In the genomic region with DNA sequence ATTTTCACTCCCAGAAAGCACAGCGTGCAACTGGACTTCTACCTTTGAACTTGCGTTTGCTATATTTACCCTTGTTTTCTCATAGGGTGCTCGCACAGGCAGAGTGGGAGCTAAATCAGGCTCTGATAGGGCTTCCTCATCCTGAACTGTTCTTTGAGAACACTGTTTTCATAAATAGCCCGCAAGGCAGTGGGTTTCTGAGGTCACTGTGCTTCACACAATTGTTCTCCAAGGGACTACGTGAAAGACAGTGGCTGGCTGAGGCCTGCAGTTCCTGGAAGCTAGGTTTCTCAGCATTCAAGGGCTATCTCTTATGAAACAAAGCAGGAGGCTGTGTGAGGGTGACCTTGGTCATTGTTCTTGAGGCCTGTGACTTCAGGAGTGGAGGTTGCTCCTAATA, we compare ENCODE assay signal across 10 mouse cellular contexts.
A peak's percentile ranks its signal among the peaks of the same experiment; 100 is the strongest.
DNase-seq lines count a peak whose midpoint lies in the region; ATAC-seq and TF ChIP-seq lines count a peak whose summit lies in the region.
"Had no signal": no experiment of that assay in that cellular context is flagged by ENCODE, and none has a peak within 500 bp of the region (broad histone marks: within the 10 kb centered on the region; RNA-seq: fewer than 3 reads in every experiment).

No protein-coding gene starts in this region.

- peak overlapping the region; percentile 13; the same call in 1 of the 2 replicates for H3K27ac ChIP-seq in liver, adult 2 months (replicated peaks; ENCODE audit: insufficient read depth, low read depth, low read length)
- H3K27ac ChIP-seq in liver, embryonic 12.5 days = no peak overlapping the region
- H3K27ac ChIP-seq in heart, embryonic 14.5 days (replicated peaks in 1 of 2; ENCODE audit: control insufficient read depth in 1 of 2, insufficient read depth in 1 of 2, low read depth in 2 of 2, low read length in 2 of 2) = peak overlapping the region; percentile 91 to 97
- no peak overlapping the region for H3K27ac ChIP-seq in stomach, postnatal 0 days (replicated peaks)
- no peak overlapping the region for H3K27ac ChIP-seq in midbrain, embryonic 15.5 days
- H3K27ac ChIP-seq: embryonic facial prominence, embryonic 10.5 days had no signal

- no peaks in the 10 kb centered on the region for H3K9me3 ChIP-seq in liver, embryonic 12.5 days (replicated peaks)
- H3K9me3 ChIP-seq in heart, embryonic 14.5 days (ENCODE audit: control insufficient read depth, low read length) = no peaks in the 10 kb centered on the region
- no peaks in the 10 kb centered on the region for H3K9me3 ChIP-seq in stomach, postnatal 0 days (ENCODE audit: control insufficient read depth, low read length)
- H3K9me3 ChIP-seq in midbrain, embryonic 15.5 days = no peaks in the 10 kb centered on the region
- H3K9me3 ChIP-seq: embryonic facial prominence, embryonic 10.5 days; megakaryocyte, embryonic 14.5 days had no signal

- DNase-seq in liver, adult 2 months (ENCODE audit: extremely low read depth, low read depth, low spot score) = peak; percentile 80
- peak; percentile 18 for DNase-seq in kidney, postnatal 14 days
- peak; percentile 19 for DNase-seq in stomach, postnatal 0 days (ENCODE audit: low spot score)
- no peak for DNase-seq in cerebellum, postnatal 36 days

- H3K79me2 ChIP-seq in liver, adult 2 months (ENCODE audit: control insufficient read depth, insufficient read depth, low read length) = no peaks in the 10 kb centered on the region

- TF ChIP-seq CTCF in liver, adult 2 months (IDR thresholded peaks at IDR 0.05; ENCODE audit: low read depth, low read length) = no peak
- no peak for TF ChIP-seq CTCF in stomach, postnatal 0 days (IDR thresholded peaks at IDR 0.05; ENCODE audit: low read depth)

- no peak overlapping the region for H3K9ac ChIP-seq in liver, adult 2 months (ENCODE audit: low read depth, low read length)
- H3K9ac ChIP-seq in liver, embryonic 12.5 days = no peak overlapping the region
- no peak overlapping the region for H3K9ac ChIP-seq in heart, embryonic 14.5 days (ENCODE audit: low read length)
- no peak overlapping the region for H3K9ac ChIP-seq in stomach, postnatal 0 days (ENCODE audit: low read length)
- no peak overlapping the region for H3K9ac ChIP-seq in midbrain, embryonic 15.5 days

- 25% methylated on average over 5 of the region's 5 CpGs for WGBS in liver, adult 2 months
- WGBS in liver, embryonic 12.5 days (ENCODE audit: insufficient replicate concordance) = 50% methylated on average over 5 of the region's 5 CpGs
- 13% methylated on average over 5 of the region's 5 CpGs for WGBS in heart, embryonic 14.5 days
- WGBS in stomach, postnatal 0 days = 69% methylated on average over 5 of the region's 5 CpGs
- WGBS in midbrain, embryonic 15.5 days = 80% methylated on average over 5 of the region's 5 CpGs

- no peak overlapping the region for H3K4me2 ChIP-seq in liver, embryonic 12.5 days
- H3K4me2 ChIP-seq in heart, embryonic 14.5 days (ENCODE audit: low read length) = no peak overlapping the region
- no peak overlapping the region for H3K4me2 ChIP-seq in stomach, postnatal 0 days (replicated peaks; ENCODE audit: low read depth)
- H3K4me2 ChIP-seq in midbrain, embryonic 15.5 days = no peak overlapping the region

- no peaks in the 10 kb centered on the region for H3K36me3 ChIP-seq in liver, adult 2 months (ENCODE audit: control insufficient read depth, insufficient read depth, low read length)
- H3K36me3 ChIP-seq in liver, embryonic 12.5 days = no peaks in the 10 kb centered on the region
- H3K36me3 ChIP-seq in heart, embryonic 14.5 days (ENCODE audit: control insufficient read depth, insufficient read depth, low read length) = no peaks in the 10 kb centered on the region
- no peaks in the 10 kb centered on the region for H3K36me3 ChIP-seq in stomach, postnatal 0 days (ENCODE audit: control insufficient read depth, insufficient read depth, low read length)
- H3K36me3 ChIP-seq in midbrain, embryonic 15.5 days (replicated peaks) = no peaks in the 10 kb centered on the region
- H3K36me3 ChIP-seq: embryonic facial prominence, embryonic 10.5 days had no signal

- no peak for TF ChIP-seq POLR2A in liver, adult 2 months (IDR thresholded peaks at IDR 0.05; ENCODE audit: extremely low read depth, insufficient read depth, low read length)

- ATAC-seq in liver, embryonic 12.5 days = no peak
- ATAC-seq in heart, embryonic 14.5 days (ENCODE audit: insufficient number of reproducible peaks, insufficient read depth, low FRiP score, low read depth) = peak; percentile 76
- 0 out of 2 replicates have a peak, but pooled peaks have one; percentile 49 for ATAC-seq in stomach, postnatal 0 days (ENCODE audit: low FRiP score, low TSS enrichment)
- ATAC-seq in erythroblast, adult 5-6 weeks (replicated peaks; ENCODE audit: low FRiP score, poor library complexity, severe bottlenecking) = no peak
- no peak for ATAC-seq in midbrain, embryonic 15.5 days (replicated peaks)

- no peak overlapping the region for H3K4me3 ChIP-seq in liver, adult 2 months (ENCODE audit: insufficient read depth, low read depth, low read length)
- no peak overlapping the region for H3K4me3 ChIP-seq in liver, embryonic 12.5 days
- H3K4me3 ChIP-seq in heart, embryonic 14.5 days (ENCODE audit: control insufficient read depth in 1 of 2, insufficient read depth in 1 of 2, low read depth in 1 of 2, low read length in 2 of 2) = no peak overlapping the region
- H3K4me3 ChIP-seq in stomach, postnatal 0 days (ENCODE audit: low read depth, low read length) = no peak overlapping the region
- no peak overlapping the region for H3K4me3 ChIP-seq in midbrain, embryonic 15.5 days
- H3K4me3 ChIP-seq: embryonic facial prominence, embryonic 10.5 days; megakaryocyte, embryonic 14.5 days had no signal

- H3K4me1 ChIP-seq in liver, adult 2 months (ENCODE audit: control insufficient read depth, insufficient read depth, low read length) = peaks cover 4% of the 10 kb centered on the region
- H3K4me1 ChIP-seq in liver, embryonic 12.5 days = no peaks in the 10 kb centered on the region
- peaks cover 4 to 30% of the 10 kb centered on the region in 2 experiments for H3K4me1 ChIP-seq in heart, embryonic 14.5 days (ENCODE audit: control insufficient read depth in 2 of 2, insufficient read depth in 2 of 2, low read length in 2 of 2)
- H3K4me1 ChIP-seq in stomach, postnatal 0 days (replicated peaks; ENCODE audit: control insufficient read depth, insufficient read depth) = no peaks in the 10 kb centered on the region
- no peaks in the 10 kb centered on the region for H3K4me1 ChIP-seq in midbrain, embryonic 15.5 days

- no peak for TF ChIP-seq EP300 in stomach, postnatal 0 days (optimal IDR thresholded peaks at IDR 0.05)

- no peaks in the 10 kb centered on the region for H3K27me3 ChIP-seq in liver, adult 2 months (ENCODE audit: control insufficient read depth, insufficient read depth, low read length)
- no peaks in the 10 kb centered on the region for H3K27me3 ChIP-seq in liver, embryonic 12.5 days (replicated peaks)
- no peaks in the 10 kb centered on the region for H3K27me3 ChIP-seq in heart, embryonic 14.5 days (ENCODE audit: control insufficient read depth, insufficient read depth, low read length)
- H3K27me3 ChIP-seq in stomach, postnatal 0 days (ENCODE audit: control insufficient read depth, insufficient read depth, low read length) = no peaks in the 10 kb centered on the region
- H3K27me3 ChIP-seq in midbrain, embryonic 15.5 days (replicated peaks) = no peaks in the 10 kb centered on the region
- H3K27me3 ChIP-seq: megakaryocyte, embryonic 14.5 days had no signal

Comparison
In these comparisons a context has a peak if more than half of its experiments do, and no peak if none do; other contexts are left out.
1. H3K27ac ChIP-seq: peak in liver, adult 2 months (single experiment) and heart, embryonic 14.5 days (2 of 2); none in liver, embryonic 12.5 days (single experiment), stomach, postnatal 0 days (single experiment) and midbrain, embryonic 15.5 days (single experiment).
2. DNase-seq: peak in liver, adult 2 months (single experiment), kidney, postnatal 14 days (single experiment) and stomach, postnatal 0 days (single experiment); none in cerebellum, postnatal 36 days (0 of 2).
3. ATAC-seq: peak in heart, embryonic 14.5 days (single experiment) and stomach, postnatal 0 days (single experiment); none in liver, embryonic 12.5 days (single experiment), erythroblast, adult 5-6 weeks (single experiment) and midbrain, embryonic 15.5 days (single experiment).